Mouse (Mus musculus): ENCODE data around the gene Atl3.

The Atl3 gene

DNA sequence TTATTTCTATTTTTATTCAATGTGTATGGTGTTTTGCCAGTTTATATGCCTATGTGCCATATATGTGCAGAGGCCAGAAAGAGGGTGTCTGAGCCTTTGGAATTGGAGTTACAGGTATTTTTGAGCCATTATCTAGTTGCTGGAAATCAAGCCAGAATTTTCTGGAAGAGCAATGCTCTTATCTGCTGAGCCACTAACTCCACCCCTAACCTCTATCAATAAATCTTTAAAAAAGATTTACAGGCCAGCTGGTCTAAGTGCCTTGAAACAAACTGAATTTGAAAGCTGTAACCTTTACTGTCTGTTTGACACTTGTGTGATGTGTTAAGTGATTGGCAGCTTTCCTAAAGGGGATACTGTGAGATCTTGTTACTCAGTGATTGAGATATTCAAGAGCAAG lies 29.9 kb downstream of the Atl3 start:
- DNase-seq (ENCODE audit: low read depth, low spot score): no peak
- Histone ChIP-seq H3K27me3 (ENCODE audit: control insufficient read depth, insufficient read depth, low read length, poor library complexity, severe bottlenecking) (no peaks in the 10 kb centered on the region), H3K36me3 (ENCODE audit: control insufficient read depth, insufficient read depth, low read length, poor library complexity, severe bottlenecking) (peaks cover 2% of the 10 kb centered on the region; the same call in 1 of the 2 replicates)

DNA sequence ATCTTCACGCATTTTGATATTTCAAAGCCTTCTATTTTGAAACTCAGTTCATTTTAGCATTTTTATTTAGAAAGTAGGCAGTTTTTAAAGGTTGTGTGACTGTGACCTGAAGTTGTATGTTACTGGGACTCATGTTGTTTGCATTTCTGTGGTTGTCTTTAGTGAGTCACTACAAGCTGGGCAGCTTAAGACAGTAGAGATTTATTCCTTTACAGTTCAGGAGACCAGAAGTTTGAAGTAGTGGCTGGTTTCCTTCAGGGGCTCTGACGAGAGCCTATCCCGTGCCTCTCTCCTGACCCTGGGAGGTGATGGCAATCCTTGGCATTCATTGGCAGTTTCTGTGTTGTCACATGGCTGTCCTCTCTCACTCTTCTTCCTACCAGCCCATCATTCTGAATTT lies 31.0 kb downstream of the Atl3 start:
- H3K36me3 ChIP-seq (ENCODE audit: control insufficient read depth, insufficient read depth, low read length, poor library complexity, severe bottlenecking): peaks cover 2% of the 10 kb centered on the region; the same call in 1 of the 2 replicates
- no peak for DNase-seq (ENCODE audit: low read depth, low spot score)

DNA sequence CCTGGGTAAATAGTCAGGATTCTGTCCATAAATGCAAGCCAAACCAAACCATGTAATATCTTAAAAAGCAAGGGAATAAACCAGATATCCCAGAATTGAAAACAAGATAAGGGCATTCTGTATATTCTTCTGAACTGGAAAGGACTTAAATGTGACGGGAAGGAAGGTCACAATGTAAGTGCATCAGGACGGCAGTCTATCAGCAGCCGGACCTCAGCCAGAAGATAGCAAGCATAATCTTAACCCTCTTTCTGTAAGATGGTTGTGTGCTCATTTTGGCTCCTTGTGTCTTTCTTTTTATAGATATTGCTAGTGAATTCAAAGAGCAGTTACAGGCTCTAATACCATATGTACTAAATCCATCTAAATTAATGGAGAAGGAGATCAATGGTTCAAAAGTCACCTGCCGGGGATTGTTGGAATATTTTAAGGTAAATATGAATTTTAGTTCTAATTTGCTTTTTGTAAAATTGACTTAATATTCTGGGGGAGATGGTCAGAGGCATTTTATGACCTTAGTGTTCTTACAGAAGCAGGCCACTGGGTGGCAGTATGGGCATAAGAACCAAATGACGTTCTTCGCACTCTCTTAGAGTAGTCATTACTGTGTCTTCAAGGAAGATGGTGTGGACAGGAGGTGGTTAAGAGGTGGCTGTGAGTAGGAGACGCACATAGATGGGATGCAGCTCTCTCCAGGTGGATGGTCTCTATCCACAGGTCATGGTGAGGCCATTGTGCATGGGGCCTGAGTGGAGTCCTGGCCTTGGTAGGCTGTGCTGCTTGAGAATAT lies 35.0 kb downstream of the Atl3 start:
- H3K27me3 ChIP-seq (ENCODE audit: control insufficient read depth, insufficient read depth, low read length, poor library complexity, severe bottlenecking): no peaks in the 10 kb centered on the region
- peaks cover 7% of the 10 kb centered on the region for H3K36me3 ChIP-seq (ENCODE audit: control insufficient read depth, insufficient read depth, low read length, poor library complexity, severe bottlenecking)
- DNase-seq (ENCODE audit: low read depth, low spot score): peak; percentile 77

More for the DNA sequence above, 31.0 kb downstream of the Atl3 start:
- no peaks in the 10 kb centered on the region for H3K27me3 ChIP-seq (ENCODE audit: control insufficient read depth, insufficient read depth, low read length, poor library complexity, severe bottlenecking)

DNA sequence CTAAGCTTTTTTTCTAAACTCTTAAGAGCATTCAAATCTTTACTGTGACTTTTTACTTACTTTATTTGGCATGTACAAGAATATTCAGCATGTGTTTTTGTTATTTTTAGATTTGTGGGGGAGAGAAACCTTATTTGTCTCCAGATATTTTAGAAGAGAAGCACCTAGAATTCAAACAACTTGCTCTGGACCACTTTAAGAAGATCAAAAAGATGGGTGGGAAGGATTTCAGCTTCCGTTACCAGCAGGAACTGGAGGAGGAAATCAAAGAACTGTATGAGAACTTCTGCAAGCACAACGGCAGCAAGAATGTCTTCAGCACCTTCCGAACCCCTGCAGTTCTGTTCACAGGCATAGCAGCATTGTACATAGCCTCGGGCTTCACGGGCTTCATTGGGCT lies 38.1 kb downstream of the Atl3 start:
- peaks cover 5% of the 10 kb centered on the region for H3K36me3 ChIP-seq (ENCODE audit: control insufficient read depth, insufficient read depth, low read length, poor library complexity, severe bottlenecking)
- DNase-seq (ENCODE audit: low read depth, low spot score): no peak
- H3K27me3 ChIP-seq (ENCODE audit: control insufficient read depth, insufficient read depth, low read length, poor library complexity, severe bottlenecking): no peaks in the 10 kb centered on the region

DNA sequence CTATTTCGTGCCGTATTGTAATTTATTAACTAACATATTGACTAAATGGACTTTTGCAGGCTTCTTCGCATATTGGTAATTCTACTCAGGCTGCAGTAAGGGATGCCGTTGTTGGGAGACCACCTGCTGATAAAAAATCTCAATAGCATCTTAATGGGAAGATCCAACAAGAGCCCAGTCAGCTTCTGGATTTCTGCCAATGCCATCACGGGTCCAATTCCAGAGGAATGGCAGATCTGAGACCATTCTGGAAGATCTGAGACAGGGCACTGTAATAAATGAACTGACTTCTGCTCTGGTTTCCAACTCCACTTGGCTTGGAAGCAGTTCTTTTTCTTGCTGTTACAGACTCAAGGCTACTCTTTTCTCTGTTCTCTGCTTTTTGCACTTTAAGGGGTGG lies 40.1 kb downstream of the Atl3 start:
- no peak for DNase-seq (ENCODE audit: low read depth, low spot score)
- Histone ChIP-seq H3K36me3 (ENCODE audit: control insufficient read depth, insufficient read depth, low read length, poor library complexity, severe bottlenecking) (peaks cover 5% of the 10 kb centered on the region), H3K27me3 (ENCODE audit: control insufficient read depth, insufficient read depth, low read length, poor library complexity, severe bottlenecking) (no peaks in the 10 kb centered on the region)

DNA sequence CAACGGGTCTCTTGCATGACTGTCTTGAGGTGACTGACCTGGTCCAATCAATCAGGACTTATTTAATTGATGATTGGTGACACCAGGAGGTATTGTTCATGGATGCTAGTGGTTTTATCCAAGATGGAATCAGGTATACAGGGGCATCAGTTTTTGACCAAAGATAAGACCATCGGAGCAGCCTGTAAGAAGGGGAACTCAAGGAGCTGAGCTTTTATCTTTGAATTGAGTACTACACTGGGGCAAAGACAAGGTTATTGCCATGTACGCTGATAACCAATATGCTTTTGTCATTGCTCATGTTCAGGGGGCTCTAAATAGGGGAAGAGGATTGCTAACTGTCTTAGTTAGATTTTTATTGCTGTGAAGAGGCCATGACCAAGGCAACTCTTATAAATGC lies 55.1 kb downstream of the Atl3 start:
- DNase-seq (ENCODE audit: low read depth, low spot score): no peak
- Histone ChIP-seq H3K36me3 (ENCODE audit: control insufficient read depth, insufficient read depth, low read length, poor library complexity, severe bottlenecking) (no peaks in the 10 kb centered on the region), H3K27me3 (ENCODE audit: control insufficient read depth, insufficient read depth, low read length, poor library complexity, severe bottlenecking) (no peaks in the 10 kb centered on the region)

DNA sequence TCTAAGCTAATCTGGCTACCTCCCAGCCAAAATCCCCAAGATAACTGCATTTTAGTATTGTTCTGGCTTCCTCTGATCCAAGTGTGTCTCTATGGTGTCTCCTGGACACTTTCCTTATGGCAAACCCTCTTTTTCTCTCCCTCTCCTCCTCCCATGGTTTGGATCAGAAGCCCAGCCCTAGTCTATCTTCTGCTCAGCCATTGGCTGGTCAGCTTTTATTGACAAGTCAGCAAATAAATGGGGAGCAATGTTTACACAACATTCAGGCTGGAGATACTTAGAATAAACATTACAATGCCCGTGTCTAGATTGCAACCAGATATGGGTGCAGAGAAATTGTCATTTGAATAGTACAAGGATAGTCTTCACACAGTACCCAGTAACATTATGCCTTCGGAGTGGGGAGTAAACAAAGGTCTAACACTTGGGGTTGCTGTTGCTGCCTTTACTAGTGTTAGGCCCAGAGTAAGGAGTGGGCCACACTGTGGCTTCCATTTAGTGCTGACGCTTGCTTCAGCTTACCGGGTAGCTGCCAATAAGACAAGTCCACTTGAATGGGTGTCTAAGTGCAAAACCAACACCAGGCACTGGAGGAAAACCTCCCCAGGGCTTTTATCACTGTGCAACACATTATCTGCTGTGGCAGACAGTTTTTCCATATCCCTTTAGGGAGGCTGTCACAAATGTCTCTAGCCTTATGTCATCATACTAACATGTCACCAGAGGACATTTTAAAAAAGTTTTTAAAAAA lies 57.9 kb downstream of the Atl3 start:
- Histone ChIP-seq H3K36me3 (ENCODE audit: control insufficient read depth, insufficient read depth, low read length, poor library complexity, severe bottlenecking) (no peaks in the 10 kb centered on the region), H3K27me3 (ENCODE audit: control insufficient read depth, insufficient read depth, low read length, poor library complexity, severe bottlenecking) (no peaks in the 10 kb centered on the region)
- DNase-seq (ENCODE audit: low read depth, low spot score): no peak

DNA sequence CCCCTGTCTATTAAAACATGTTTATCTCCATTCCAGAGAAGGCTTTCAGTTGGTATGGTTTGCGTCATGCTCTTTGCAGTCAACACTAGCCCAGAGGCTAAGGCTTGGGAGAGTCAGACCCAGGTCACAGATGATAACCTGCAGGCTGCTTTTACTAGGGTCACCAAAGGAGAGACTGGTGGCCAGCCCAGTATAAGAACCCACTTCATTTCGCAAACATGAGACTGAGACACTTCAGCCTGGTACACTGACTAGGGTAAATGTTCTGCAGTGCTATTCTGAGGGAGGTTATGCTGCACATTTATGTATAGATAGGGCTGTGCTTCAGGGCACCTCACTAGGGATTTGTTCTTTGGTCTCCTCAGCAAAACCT lies 58.4 kb downstream of the Atl3 start:
- H3K27me3 ChIP-seq (ENCODE audit: control insufficient read depth, insufficient read depth, low read length, poor library complexity, severe bottlenecking): no peaks in the 10 kb centered on the region
- no peak for DNase-seq (ENCODE audit: low read depth, low spot score)
- no peaks in the 10 kb centered on the region for H3K36me3 ChIP-seq (ENCODE audit: control insufficient read depth, insufficient read depth, low read length, poor library complexity, severe bottlenecking)

DNA sequence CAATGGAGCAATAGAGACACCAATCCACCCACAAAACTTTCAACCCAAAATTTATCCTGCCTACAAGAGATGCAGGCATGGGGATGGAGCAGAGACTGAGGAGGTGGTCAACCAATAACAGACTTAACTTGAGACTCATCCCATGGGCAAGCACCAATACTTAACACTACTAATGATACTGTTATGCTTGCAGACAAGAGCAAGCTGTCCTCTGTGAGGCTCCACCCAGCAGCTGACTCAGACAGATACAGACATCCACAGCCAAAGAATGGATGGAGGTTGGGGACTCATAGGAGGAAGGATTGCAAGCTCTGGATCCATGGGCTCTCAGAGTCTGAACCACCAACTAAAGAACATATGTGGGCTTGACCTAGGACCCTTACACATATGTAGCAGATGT lies 59.6 kb downstream of the Atl3 start:
- Histone ChIP-seq H3K36me3 (ENCODE audit: control insufficient read depth, insufficient read depth, low read length, poor library complexity, severe bottlenecking) (no peaks in the 10 kb centered on the region), H3K27me3 (ENCODE audit: control insufficient read depth, insufficient read depth, low read length, poor library complexity, severe bottlenecking) (no peaks in the 10 kb centered on the region)
- DNase-seq (ENCODE audit: low read depth, low spot score): no peak

DNA sequence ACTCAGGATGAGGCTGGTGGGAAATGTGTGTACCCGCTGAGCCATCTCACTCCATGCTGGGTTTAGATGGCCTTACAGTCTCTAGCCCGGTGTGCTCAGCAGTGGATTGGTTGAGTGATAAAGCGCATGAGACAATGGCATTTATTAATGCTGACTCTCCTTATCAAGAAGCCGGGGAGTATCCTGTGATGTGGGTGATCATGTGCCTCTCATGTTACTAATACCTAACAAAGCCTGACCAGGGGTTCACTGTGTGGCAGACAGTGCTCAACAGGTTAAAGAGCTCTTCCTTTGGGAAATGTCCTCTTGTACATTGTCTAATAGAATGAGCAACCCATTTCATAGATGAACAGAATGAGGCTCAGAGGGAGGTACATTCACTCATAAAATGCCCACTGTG lies 61.0 kb downstream of the Atl3 start:
- Histone ChIP-seq H3K27me3 (ENCODE audit: control insufficient read depth, insufficient read depth, low read length, poor library complexity, severe bottlenecking) (no peaks in the 10 kb centered on the region), H3K36me3 (ENCODE audit: control insufficient read depth, insufficient read depth, low read length, poor library complexity, severe bottlenecking) (no peaks in the 10 kb centered on the region)
- DNase-seq (ENCODE audit: low read depth, low spot score): no peak

DNA sequence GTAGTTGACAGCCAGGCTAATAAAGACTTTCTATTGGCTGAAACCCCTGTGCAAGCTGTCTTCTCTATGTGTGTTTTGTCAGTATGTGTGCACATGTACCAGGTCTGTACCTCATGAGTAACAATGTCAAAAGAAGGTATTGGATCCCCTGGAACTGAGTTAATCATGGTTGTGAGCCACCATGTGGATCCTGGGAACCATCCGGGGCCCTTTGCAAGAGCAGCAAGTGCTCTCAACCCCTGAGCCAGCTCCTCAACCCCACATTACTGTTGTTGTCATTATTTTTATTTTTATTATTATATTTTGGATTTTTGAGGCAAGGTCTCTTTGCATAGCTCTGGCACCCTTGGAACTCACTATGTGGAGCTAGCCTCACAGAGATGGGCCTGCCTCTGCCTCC lies 62.8 kb downstream of the Atl3 start:
- DNase-seq (ENCODE audit: low read depth, low spot score): no peak
- Histone ChIP-seq H3K27me3 (ENCODE audit: control insufficient read depth, insufficient read depth, low read length, poor library complexity, severe bottlenecking) (no peaks in the 10 kb centered on the region), H3K36me3 (ENCODE audit: control insufficient read depth, insufficient read depth, low read length, poor library complexity, severe bottlenecking) (no peaks in the 10 kb centered on the region)

DNA sequence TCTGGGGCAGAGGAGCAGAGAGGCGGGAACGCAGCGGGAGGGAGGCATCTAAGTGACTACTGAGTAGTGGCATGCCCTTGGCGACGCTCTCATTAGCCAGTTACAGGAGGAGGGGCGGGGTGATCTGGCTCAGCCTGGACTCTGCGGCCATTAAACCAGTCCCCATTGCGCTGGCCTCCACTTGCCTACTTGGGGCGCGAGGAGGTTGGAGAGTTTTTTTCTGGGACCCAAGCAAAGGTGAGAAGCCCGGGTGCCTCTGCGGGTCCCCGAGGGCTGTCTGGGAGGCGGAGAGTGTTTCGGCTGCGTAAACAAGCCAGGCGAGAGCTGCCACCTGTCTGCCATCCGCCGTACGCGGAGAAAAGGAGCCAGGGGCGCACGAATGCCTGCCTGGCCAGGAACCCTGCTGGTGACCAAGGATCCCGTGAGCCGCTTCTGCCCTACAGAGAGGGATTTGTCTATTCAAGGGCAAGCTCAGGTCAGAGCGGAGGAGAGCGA lies 63.5 kb downstream of the Atl3 start, which contains the start of gene Pla2g16:
TSS of gene Pla2g16 (plus strand) at position 132 of the 495 bp plus-strand sequence.
- Histone ChIP-seq H3K27me3 (ENCODE audit: control insufficient read depth, insufficient read depth, low read length, poor library complexity, severe bottlenecking) (no peaks in the 10 kb centered on the region), H3K36me3 (ENCODE audit: control insufficient read depth, insufficient read depth, low read length, poor library complexity, severe bottlenecking) (no peaks in the 10 kb centered on the region)
- DNase-seq (ENCODE audit: low read depth, low spot score): peak; percentile 56

DNA sequence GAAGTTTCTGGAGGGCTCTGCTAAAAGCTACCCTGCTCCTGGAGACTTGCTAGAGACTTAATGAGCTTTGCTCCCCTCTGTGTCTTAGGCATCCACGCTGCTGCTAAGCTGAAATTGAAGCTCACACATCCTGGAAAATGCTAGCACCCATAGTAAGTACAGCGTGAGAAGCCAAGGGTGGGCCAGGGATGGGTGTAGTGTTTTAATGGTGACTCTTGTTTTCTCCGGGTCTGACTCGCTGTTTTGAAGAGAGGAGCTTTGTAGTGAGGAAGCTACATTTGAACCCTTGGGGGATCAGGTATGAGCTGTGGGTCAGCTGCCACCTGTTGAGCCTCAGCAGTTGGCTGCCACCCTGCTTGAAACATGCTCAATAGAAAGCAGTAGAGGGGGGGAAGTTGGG lies 64.0 kb downstream of the Atl3 start:
- Histone ChIP-seq H3K27me3 (ENCODE audit: control insufficient read depth, insufficient read depth, low read length, poor library complexity, severe bottlenecking) (no peaks in the 10 kb centered on the region), H3K36me3 (ENCODE audit: control insufficient read depth, insufficient read depth, low read length, poor library complexity, severe bottlenecking) (no peaks in the 10 kb centered on the region)
- peak; percentile 11 for DNase-seq (ENCODE audit: low read depth, low spot score)

DNA sequence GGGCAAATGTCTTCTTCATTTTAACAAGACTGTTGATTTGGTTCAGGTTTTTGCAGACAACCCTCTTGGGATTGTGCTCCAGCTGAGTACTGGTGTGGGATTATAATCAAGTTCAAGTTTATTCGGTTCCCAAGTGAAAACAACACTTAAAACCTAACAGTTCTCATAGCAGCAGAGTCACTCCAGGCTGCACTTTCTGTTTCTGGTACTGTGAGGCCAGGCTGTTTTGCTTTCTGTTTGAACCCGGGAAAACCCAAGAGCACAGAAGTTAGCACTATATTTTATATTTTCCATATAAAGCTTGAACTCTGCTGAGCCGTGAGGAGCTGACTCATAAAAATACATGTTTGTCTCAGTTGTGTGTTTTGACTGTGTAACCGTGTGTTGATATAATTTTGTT lies 64.8 kb downstream of the Atl3 start:
- peak; percentile 36 for DNase-seq (ENCODE audit: low read depth, low spot score)
- H3K36me3 ChIP-seq (ENCODE audit: control insufficient read depth, insufficient read depth, low read length, poor library complexity, severe bottlenecking): no peaks in the 10 kb centered on the region
- H3K27me3 ChIP-seq (ENCODE audit: control insufficient read depth, insufficient read depth, low read length, poor library complexity, severe bottlenecking): no peaks in the 10 kb centered on the region

DNA sequence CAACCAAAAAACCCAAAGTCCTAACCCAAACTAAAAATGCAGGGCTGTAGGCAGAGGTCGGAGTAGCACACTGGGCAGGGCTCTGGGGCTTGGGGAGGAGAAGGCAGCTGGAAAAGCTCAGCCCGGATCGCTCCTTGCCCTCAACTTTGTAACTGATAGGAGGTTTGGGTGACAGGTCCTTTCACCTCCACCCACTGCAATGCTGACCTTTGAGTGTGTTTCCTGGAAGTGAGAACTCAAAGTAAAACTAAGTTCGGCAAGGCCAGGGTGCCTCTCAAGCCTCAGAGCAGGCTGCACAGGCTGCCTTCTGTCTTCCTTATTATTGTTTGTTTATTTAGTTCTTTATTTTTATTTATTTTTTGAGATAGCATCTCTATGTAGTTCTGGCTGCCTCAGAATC lies 66.1 kb downstream of the Atl3 start:
- H3K36me3 ChIP-seq (ENCODE audit: control insufficient read depth, insufficient read depth, low read length, poor library complexity, severe bottlenecking): no peaks in the 10 kb centered on the region
- no peak for DNase-seq (ENCODE audit: low read depth, low spot score)

More for the DNA sequence above, 66.1 kb downstream of the Atl3 start:
- H3K27me3 ChIP-seq (ENCODE audit: control insufficient read depth, insufficient read depth, low read length, poor library complexity, severe bottlenecking): no peaks in the 10 kb centered on the region

Measured in splenic B cell, adult 2 months (primary cell).